Mouse (Mus musculus) liver, adult 2 months (tissue): ENCODE data around the gene Ifrd1. TPM values are rescaled to one million over a fixed set of nuclear protein-coding genes. Genes with fewer than 3 reads are reported as not detected.

Experiments
- DNase-seq: peaks from one replicate; pipeline ENCODE4 v3.0.0-alpha.2; 2011; ENCODE audit warnings: low read depth, low spot score; ENCODE audit errors: extremely low read depth
- H3K27ac ChIP-seq: fragments of 200-500 bp; replicated peaks from 2 replicates; pipeline ENCODE4 v1.5.1; 2012; ENCODE audit warnings: low read depth, mild to moderate bottlenecking, control low read depth, inconsistent platforms, low read length; ENCODE audit not compliant: insufficient read depth
- H3K27me3 ChIP-seq: fragments of 200-500 bp; 2 replicates; pipeline ENCODE4 v1.6.1; 2012; ENCODE audit warnings: mild to moderate bottlenecking, moderate library complexity, low read length, inconsistent platforms; ENCODE audit not compliant: control insufficient read depth, insufficient read depth
- H3K36me3 ChIP-seq: fragments of 200-500 bp; 2 replicates; pipeline ENCODE4 v1.6.1; 2012; ENCODE audit warnings: low read length, inconsistent platforms; ENCODE audit not compliant: control insufficient read depth, insufficient read depth
- H3K4me1 ChIP-seq: fragments of 200-500 bp; 2 replicates; pipeline ENCODE4 v1.6.1; 2011; ENCODE audit warnings: low read length; ENCODE audit not compliant: control insufficient read depth, insufficient read depth
- H3K4me3 ChIP-seq: fragments of 200-500 bp; 2 replicates; pipeline ENCODE4 v1.5.1; 2011; ENCODE audit warnings: low read depth, mild to moderate bottlenecking, control low read depth, low read length, moderate library complexity; ENCODE audit not compliant: insufficient read depth
- H3K79me2 ChIP-seq: fragments of 200-500 bp; 2 replicates; pipeline ENCODE4 v1.6.1; 2012; ENCODE audit warnings: inconsistent platforms, mild to moderate bottlenecking, low read length, moderate library complexity; ENCODE audit not compliant: control insufficient read depth, insufficient read depth
- H3K9ac ChIP-seq: fragments of 200-500 bp; 2 replicates; pipeline ENCODE4 v1.6.1; 2012; ENCODE audit warnings: low read depth, mild to moderate bottlenecking, control low read depth, inconsistent platforms, low read length
- CTCF ChIP-seq: fragments of 200-500 bp; IDR thresholded peaks from 2 replicates; pipeline ENCODE4 v1.5.1; 2011; ENCODE audit warnings: low read depth, low read length, control low read depth
- POLR2A ChIP-seq: fragments of 200-500 bp; IDR thresholded peaks from 2 replicates; pipeline ENCODE4 v1.6.1; 2011; ENCODE audit warnings: low read length, control low read depth; ENCODE audit not compliant: insufficient read depth; ENCODE audit errors: extremely low read depth
- WGBS: fragments of 180-500 bp; shearing (Covaris S2); methylation state at CpG from one replicate; pipeline ENCODE4 v1.1.7; 2018; 5-methylcytosine and 5-hydroxymethylcytosine counted together
- polyA plus RNA-seq: library from polyadenylated mRNA; depleted of rRNA; stranded (reverse); fragments of >200 nt; gene quantifications from 2 replicates; pipeline ENCODE4 v1.2.3, GENCODE M21; 2012; rRNA removed
- total RNA-seq: library from RNA; depleted of rRNA; stranded (reverse); fragments of >200 nt; gene quantifications from 2 replicates; pipeline ENCODE4 v1.2.3, GENCODE M21; 2014; rRNA removed

The Ifrd1 gene
- total and polyA plus RNA-seq, 2 experiments: 4.8 to 24.3 TPM

DNA sequence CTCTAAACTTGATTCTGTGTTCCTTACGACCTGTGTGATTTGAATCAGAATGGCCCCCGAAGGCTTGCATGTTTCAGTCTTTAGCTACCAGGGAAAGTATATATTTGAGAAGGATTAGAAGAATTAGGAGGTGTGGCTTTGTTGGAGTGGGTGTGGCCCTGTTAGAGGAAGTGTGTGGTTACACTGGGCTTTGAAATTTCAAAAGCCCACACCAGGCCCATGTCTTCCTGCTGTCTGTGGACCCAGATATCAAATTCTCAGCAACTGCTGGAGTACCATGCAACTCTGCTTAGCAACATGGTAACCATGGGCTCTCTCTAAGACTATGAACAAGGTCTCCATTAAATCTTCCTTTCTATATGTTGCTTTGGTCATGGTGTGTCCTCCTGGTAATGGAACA, 76.7 kb downstream of the Ifrd1 start:
- Histone ChIP-seq H3K27me3 (no peaks in the 10 kb centered on the region), H3K79me2 (no peaks in the 10 kb centered on the region), H3K27ac (no peak overlapping the region), H3K9ac (no peak overlapping the region), H3K36me3 (no peaks in the 10 kb centered on the region), H3K4me3 (no peak overlapping the region), H3K4me1 (no peaks in the 10 kb centered on the region)
- DNase-seq: no peak
- 92% methylated on average over 2 of the region's 2 CpGs for WGBS
- TF ChIP-seq CTCF (no peak), POLR2A (no peak)

DNA sequence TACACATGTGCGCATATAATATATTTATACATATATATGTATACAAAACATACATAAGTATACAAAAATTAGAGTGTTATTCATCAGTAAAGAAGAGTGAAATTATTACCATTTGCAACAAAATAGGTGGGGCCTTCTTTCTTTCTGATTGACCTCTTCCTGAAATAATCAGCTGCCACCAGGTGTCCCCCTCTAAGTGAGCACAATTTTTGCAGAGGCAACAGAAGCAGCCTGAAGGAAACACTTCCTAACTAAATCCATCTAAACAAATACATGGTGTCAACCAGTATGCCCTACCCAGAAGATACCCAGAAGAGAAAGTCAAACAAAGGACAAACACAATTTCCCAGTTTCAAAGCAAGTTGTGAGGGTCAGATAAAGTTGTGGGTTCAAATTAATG, 78.6 kb downstream of the Ifrd1 start:
- WGBS: 93% methylated on average over 1 of the region's 1 CpGs
- Histone ChIP-seq H3K4me3 (no peak overlapping the region), H3K36me3 (no peaks in the 10 kb centered on the region), H3K4me1 (no peaks in the 10 kb centered on the region), H3K79me2 (no peaks in the 10 kb centered on the region), H3K27me3 (no peaks in the 10 kb centered on the region), H3K27ac (no peak overlapping the region), H3K9ac (no peak overlapping the region)
- no peak for TF ChIP-seq POLR2A
- no peak for TF ChIP-seq CTCF
- DNase-seq: no peak

DNA sequence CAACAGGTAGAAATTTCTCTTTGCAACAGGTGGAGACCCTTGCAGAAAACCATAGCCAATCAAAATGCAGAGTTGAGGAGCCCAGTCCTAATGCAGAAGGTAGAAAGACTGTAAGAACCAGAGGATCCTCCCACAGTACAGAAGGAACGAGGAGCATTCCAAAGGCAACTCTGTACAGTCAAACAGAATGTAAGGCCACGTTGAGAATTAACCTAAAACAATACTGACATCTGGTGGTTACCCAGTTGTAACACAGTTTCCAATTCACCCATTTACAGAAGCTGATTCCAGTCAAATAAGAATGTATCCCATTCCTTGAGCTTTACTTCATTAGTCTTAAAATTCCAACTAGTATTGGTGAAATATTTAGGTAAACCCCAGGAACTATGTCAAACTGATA, 83.7 kb downstream of the Ifrd1 start:
- Histone ChIP-seq H3K9ac (no peak overlapping the region), H3K36me3 (no peaks in the 10 kb centered on the region), H3K4me1 (no peaks in the 10 kb centered on the region), H3K79me2 (no peaks in the 10 kb centered on the region), H3K27ac (no peak overlapping the region), H3K27me3 (no peaks in the 10 kb centered on the region), H3K4me3 (no peak overlapping the region)
- peak; percentile 44 for DNase-seq
- TF ChIP-seq POLR2A (no peak), CTCF (peak; percentile 39; the same call in 1 of the 2 replicates)
- WGBS: 0% methylated on average over 2 of the region's 2 CpGs

- TF ChIP-seq POLR2A (no peak), CTCF (no peak)
- Histone ChIP-seq H3K27ac (no peak overlapping the region), H3K9ac (no peak overlapping the region), H3K36me3 (no peaks in the 10 kb centered on the region), H3K27me3 (no peaks in the 10 kb centered on the region), H3K4me1 (no peaks in the 10 kb centered on the region), H3K4me3 (no peak overlapping the region), H3K79me2 (no peaks in the 10 kb centered on the region)
- no peak for DNase-seq
- 61% methylated on average over 2 of the region's 2 CpGs for WGBS
Observed at GRCm38 (mm10) chr12:40160777-40161176, 87.5 kb downstream of the Ifrd1 start.

GRCm38 (mm10) chr12:40154188-40154587, 94.1 kb downstream of the Ifrd1 start:
- H3K79me2 ChIP-seq: no peaks in the 10 kb centered on the region
- H3K9ac ChIP-seq: no peak overlapping the region
- TF ChIP-seq CTCF: no peak
- TF ChIP-seq POLR2A: no peak
- H3K4me3 ChIP-seq: no peak overlapping the region
- no peak overlapping the region for H3K27ac ChIP-seq
- no peaks in the 10 kb centered on the region for H3K27me3 ChIP-seq
- WGBS: 87% methylated on average over 6 of the region's 6 CpGs
- H3K4me1 ChIP-seq: no peaks in the 10 kb centered on the region
- no peaks in the 10 kb centered on the region for H3K36me3 ChIP-seq
- no peak for DNase-seq

- Histone ChIP-seq H3K27ac (no peak overlapping the region), H3K4me3 (no peak overlapping the region), H3K79me2 (no peaks in the 10 kb centered on the region), H3K9ac (no peak overlapping the region), H3K4me1 (no peaks in the 10 kb centered on the region), H3K27me3 (no peaks in the 10 kb centered on the region), H3K36me3 (no peaks in the 10 kb centered on the region)
- TF ChIP-seq POLR2A: no peak
- no peak for TF ChIP-seq CTCF
- 67% methylated on average over 8 of the region's 8 CpGs for WGBS
- no peak for DNase-seq
Observed at GRCm38 (mm10) chr12:40152353-40153069, 95.8 kb downstream of the Ifrd1 start.

Other genes starting within 250 kb of the Ifrd1 start
- 12.4 and 16.9 TPM in 2 replicates for gene Arl4a, start 210.5 kb downstream of the Ifrd1 start, total RNA-seq
- 7.3 and 9.0 TPM in 2 replicates for gene Arl4a, start 210.5 kb downstream of the Ifrd1 start, polyA plus RNA-seq
- 0.07 TPM in 1 of 2 replicates, not detected in the other for gene Scin, start 114.3 kb downstream of the Ifrd1 start, total RNA-seq
- 0.02 and 0.04 TPM in 2 replicates for gene Scin, start 114.3 kb downstream of the Ifrd1 start, polyA plus RNA-seq
- gene Lsmem1, start 49.0 kb downstream of the Ifrd1 start, total RNA-seq: not detected in 2 replicates
- not detected in 2 replicates for gene Lsmem1, start 49.0 kb downstream of the Ifrd1 start, polyA plus RNA-seq
- 10.9 and 14.0 TPM in 2 replicates for gene Zfp277, start 197.4 kb upstream of the Ifrd1 start, total RNA-seq
- 2.8 and 3.3 TPM in 2 replicates for gene Zfp277, start 197.4 kb upstream of the Ifrd1 start, polyA plus RNA-seq
- 21.5 and 26.8 TPM in 2 replicates for gene Dock4, start 197.4 kb upstream of the Ifrd1 start, total RNA-seq
- 5.8 and 5.9 TPM in 2 replicates for gene Dock4, start 197.4 kb upstream of the Ifrd1 start, polyA plus RNA-seq